Mouse (Mus musculus) embryonic facial prominence, embryonic 13.5 days (tissue): ENCODE measurements at regions not wholly inside any gene's neighbourhood (a gene's known extent, or its start where the extent isn't known, plus 50 kb on each side); places are given as distances from the start of the nearest gene placed in this dataset.

Experiments used
- ATAC-seq: fragments of 200-750 bp; cut with Nextera tagmentation; 2 replicates; pipeline ENCODE4 v1.8.0; 2017; ENCODE audit warnings: low read depth; ENCODE audit not compliant: insufficient number of reproducible peaks, insufficient read depth, low FRiP score, low TSS enrichment
- H3K27ac ChIP-seq: fragments of 300-500 bp; sonication (generic); 2 replicates; pipeline ENCODE4 v1.5.1; 2015; ENCODE audit warnings: moderate library complexity, mild to moderate bottlenecking, inconsistent platforms
- H3K27me3 ChIP-seq: fragments of 300-500 bp; sonication (generic); 2 replicates; pipeline ENCODE4 v1.6.1; 2015; ENCODE audit warnings: mild to moderate bottlenecking, inconsistent platforms
- H3K36me3 ChIP-seq: fragments of 300-500 bp; sonication (generic); 2 replicates; pipeline ENCODE4 v1.6.1; 2015; ENCODE audit warnings: mild to moderate bottlenecking, inconsistent platforms
- H3K4me1 ChIP-seq: fragments of 300-500 bp; sonication (generic); 2 replicates; pipeline ENCODE4 v1.6.1; 2015; ENCODE audit warnings: inconsistent platforms
- H3K4me2 ChIP-seq: fragments of 300-500 bp; sonication (generic); 2 replicates; pipeline ENCODE4 v1.6.1; 2015; ENCODE audit warnings: moderate library complexity, mild to moderate bottlenecking, inconsistent platforms
- H3K4me3 ChIP-seq: fragments of 300-500 bp; sonication (generic); 2 replicates; pipeline ENCODE4 v1.5.1; 2015; ENCODE audit warnings: mild to moderate bottlenecking, inconsistent platforms
- H3K9ac ChIP-seq: fragments of 300-500 bp; sonication (generic); 2 replicates; pipeline ENCODE4 v1.6.1; 2015; ENCODE audit warnings: mild to moderate bottlenecking, inconsistent platforms
- H3K9me3 ChIP-seq: fragments of 300-500 bp; sonication (generic); 2 replicates; pipeline ENCODE4 v1.6.1; 2016; ENCODE audit warnings: inconsistent platforms
- WGBS: fragments of 180-500 bp; shearing (Covaris S2); methylation state at CpG from one replicate; pipeline ENCODE4 v1.1.7; 2015; ENCODE audit warnings: mixed read lengths; 5-methylcytosine and 5-hydroxymethylcytosine counted together

GRCm38 (mm10) chr12:70774816-70775591, 50.3 kb upstream of the Frmd6 start:
- ATAC-seq, result no peak
- no peak overlapping the region for H3K9ac ChIP-seq
- H3K4me3 ChIP-seq, result no peak overlapping the region
- no peak overlapping the region for H3K27ac ChIP-seq
- H3K36me3 ChIP-seq, result no peaks in the 10 kb centered on the region
- H3K9me3 ChIP-seq, result no peaks in the 10 kb centered on the region
- H3K4me1 ChIP-seq, result peaks cover 24% of the 10 kb centered on the region
- no peak overlapping the region for H3K4me2 ChIP-seq
- no peaks in the 10 kb centered on the region for H3K27me3 ChIP-seq
- 78% methylated on average over 8 of the region's 8 CpGs for WGBS
